Mouse (Mus musculus): Measurements from ENCODE around the gene Ensa.

DNA sequence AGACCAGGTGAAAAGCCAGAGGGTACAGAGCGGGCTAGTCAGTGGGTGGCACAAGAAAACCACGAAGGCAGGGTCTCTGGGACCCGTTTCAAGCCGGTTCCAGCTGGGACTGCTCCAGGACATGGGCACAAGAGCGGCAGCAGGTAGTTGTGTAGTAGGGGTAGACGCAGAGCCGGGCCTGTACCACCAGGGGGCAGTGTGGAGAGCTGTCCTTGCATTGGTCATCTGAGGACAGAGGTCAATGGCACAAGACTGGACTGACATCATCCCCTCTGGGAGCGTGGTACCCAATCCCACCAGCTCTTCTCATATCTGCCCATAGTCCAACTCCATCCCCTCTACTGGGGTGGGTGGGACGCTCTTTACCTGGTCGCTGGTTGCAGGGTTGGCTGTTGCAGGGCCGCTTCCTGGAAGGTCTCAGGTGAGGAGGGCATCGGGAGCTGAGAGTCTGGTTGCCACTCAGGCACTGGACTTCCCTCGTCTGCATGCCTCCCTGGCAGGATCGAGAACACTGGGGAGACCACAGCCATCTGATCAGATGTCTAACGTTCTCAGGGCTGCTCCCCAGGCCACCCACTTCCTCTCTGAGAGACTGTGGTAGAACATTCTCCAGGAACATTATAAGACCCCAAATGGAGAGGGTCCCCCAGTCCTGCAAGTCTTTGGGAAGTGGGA is 52.1 kb downstream of the Ensa start:
- TF ChIP-seq TAL1 (IDR thresholded peaks at IDR 0.05; ENCODE audit: low read length) = no peak
- no peak for TF ChIP-seq GATA1 (IDR thresholded peaks at IDR 0.05; ENCODE audit: low read length)

All from erythroblast, embryonic 14.5 days (primary cell).